Mouse (Mus musculus): ENCODE measurements at regions not wholly inside any gene's neighbourhood (a gene's known extent, or its start where the extent isn't known, plus 50 kb on each side); places are given as distances from the start of the nearest gene placed in this dataset.

- no peak for DNase-seq (ENCODE audit: low read depth in 2 of 2, low spot score in 2 of 2)
These were observed 99.8 kb downstream of the Ier5 start for GRCm38 (mm10) chr1:154999501-155000131.

DNA sequence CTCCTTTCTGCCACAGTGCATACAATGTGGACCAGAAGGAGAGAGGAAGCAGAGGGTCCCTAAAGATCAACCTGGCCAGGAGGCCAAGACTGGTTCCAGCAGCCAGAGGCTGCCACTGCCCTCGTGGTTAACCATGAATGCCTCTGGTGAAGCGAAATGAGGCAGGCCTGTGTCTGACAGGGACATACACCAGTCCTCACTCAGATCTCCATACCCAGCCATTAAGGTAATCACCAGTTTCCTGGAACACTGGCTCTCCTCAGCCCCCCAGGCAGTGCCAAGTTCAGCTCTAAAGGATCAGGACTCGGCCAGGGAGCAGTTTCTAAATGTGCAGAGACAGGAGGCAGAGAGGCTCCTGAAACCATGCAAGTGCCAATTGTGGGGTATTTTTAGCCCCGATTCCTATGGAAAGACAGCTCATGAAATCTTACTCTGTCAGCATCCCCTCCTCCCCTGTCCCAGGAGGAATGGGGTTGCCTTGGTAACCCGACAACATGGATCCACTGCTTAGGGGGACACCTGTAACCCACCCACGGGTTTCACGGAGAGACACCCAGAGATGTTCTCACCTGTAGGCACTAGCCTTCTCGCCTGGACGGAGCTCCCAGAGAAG is 103.6 kb downstream of the Ier5 start:
- DNase-seq (ENCODE audit: low read depth in 2 of 2, low spot score in 2 of 2) = no peak

DNA sequence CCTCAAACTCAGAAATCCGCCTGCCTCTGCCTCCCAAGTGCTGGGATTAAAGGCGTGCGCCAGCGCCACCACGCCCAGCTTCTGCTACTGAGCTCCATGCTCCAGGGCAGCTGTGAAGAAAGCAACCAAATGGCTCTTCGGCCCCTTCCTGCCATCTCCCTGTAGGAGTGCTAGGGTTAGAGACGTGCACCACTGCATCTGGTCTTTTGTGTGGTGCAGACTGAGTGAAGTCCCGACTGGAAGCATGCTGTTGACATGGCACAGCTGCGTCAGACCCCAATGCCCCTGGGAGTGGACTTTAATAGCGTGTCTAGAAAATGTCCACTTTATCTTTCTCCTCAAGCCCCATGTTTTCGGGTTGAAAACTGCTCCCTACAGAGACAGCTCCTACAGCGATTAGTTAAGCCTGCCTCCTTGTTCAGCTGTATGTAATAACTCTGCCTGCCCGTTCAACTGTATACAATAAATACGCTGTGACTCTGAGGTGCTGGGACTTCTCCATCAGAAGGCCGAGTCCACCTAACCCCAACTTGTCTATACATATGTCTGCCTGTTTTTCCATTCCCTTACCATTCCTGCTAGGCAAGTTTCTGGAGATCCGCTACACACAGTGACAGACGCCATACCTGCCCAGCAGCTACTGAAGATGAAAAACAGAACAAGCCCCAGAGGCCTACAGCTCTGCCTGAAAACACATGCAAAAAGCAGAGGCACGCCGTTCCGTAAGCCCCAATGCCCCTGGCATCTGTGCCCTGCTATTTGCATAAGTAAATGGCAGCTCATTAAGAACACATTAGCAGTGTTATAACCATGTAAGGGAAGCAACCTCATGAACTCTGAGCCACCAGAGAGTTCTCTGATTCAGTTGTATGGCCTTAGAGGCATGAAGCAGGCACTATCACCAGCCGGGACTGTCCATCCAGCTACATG is 105.2 kb downstream of the Ier5 start:
- no peak for DNase-seq (ENCODE audit: low read depth in 2 of 2, low spot score in 2 of 2)

DNA sequence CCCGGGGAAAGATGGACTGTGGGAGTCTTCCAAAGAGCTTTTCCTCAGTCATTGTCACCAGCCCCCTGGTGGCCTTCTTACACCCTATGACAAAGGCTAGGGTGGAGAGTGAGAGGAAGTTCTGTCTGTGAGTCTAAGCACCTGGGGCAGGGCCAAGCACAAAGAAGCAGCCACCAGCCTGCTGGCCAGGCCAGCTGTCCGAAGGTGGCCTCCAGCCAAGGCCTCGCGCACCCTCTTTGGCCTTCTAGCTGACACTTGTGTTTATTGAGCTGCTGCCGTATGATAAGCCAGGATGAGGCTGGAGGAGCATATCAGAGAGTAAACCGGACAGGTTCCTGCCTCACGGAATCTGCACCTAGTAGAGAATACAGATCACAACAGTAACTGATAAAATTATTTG is 99.0 kb upstream of the Cacna1e start:
- DNase-seq (ENCODE audit: low read depth in 2 of 2, low spot score in 2 of 2) = no peak

- no peak for DNase-seq (ENCODE audit: low read depth in 2 of 2, low spot score in 2 of 2)
These were observed 98.5 kb upstream of the Cacna1e start for GRCm38 (mm10) chr1:154982836-154983235.

- DNase-seq (ENCODE audit: low read depth in 2 of 2, low spot score in 2 of 2) = no peak
These were observed 97.4 kb upstream of the Cacna1e start for GRCm38 (mm10) chr1:154981687-154982086.

DNA sequence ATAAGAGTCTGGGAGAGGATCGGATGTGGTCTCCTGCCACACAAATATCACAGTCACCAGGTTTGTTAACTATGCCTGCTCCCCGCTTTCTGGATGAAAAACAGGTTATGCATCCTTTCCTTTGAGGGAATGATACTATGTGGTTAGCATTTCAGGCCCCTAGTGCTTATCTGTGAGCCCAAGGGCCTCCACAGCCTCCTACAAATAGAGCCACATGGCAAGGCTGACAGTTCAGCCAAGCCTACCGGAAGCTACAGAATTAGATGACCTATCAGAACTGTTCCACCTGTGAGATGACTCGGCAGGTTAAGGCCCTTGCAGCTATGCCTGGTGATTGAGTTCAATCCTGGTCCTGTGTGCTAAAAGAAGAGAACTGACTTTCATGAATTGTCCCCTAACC is 91.4 kb upstream of the Cacna1e start:
- no peak for DNase-seq (ENCODE audit: low read depth in 2 of 2, low spot score in 2 of 2)

- DNase-seq (ENCODE audit: low read depth in 2 of 2, low spot score in 2 of 2) = no peak
These were observed 77.0 kb upstream of the Cacna1e start for GRCm38 (mm10) chr1:154961271-154961670.

- DNase-seq (ENCODE audit: low read depth in 2 of 2, low spot score in 2 of 2) = no peak
These were observed 72.3 kb upstream of the Cacna1e start for GRCm38 (mm10) chr1:154956625-154957031.

DNA sequence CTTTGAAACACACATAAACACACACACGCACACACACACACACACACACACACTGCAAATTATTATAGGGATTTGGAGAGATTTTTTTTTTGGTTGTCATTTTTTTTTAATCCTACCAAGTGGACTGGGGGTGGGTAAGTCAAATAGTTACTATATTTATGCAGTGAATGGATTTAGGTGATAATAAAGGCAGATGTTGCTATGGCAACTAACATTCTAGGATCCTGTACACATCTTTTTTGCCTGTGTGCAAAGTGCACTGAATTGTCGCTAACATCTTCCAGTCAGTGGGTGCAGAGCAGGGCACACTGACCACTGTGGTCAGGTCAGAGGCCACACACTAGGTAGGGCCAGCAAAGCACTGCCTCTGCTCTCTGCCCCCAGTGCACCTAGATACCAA is 68.4 kb upstream of the Cacna1e start:
- DNase-seq (ENCODE audit: low read depth in 2 of 2, low spot score in 2 of 2) = no peak

Measured in CD8-positive naive resting alpha-beta T cell, adult 2 months (primary cell).